Mouse (Mus musculus) heart, embryonic 11.5 days (tissue): Measurements from ENCODE around the gene Duoxa1. TPM values are rescaled to one million over a fixed set of nuclear protein-coding genes. Genes with fewer than 3 reads are reported as not detected.

Source experiments
- ATAC-seq: fragments of 200-750 bp; cut with Nextera tagmentation; replicated peaks from 2 replicates; pipeline ENCODE4 v1.8.0; 2017; ENCODE audit warnings: moderate library complexity; ENCODE audit not compliant: insufficient number of reproducible peaks, low FRiP score, low TSS enrichment
- H3K27ac ChIP-seq: fragments of 300-500 bp; sonication (generic); 2 replicates; pipeline ENCODE4 v1.5.1; 2014; ENCODE audit warnings: mild to moderate bottlenecking, low read depth, low read length
- H3K27me3 ChIP-seq: fragments of 300-500 bp; sonication (generic); 2 replicates; pipeline ENCODE4 v1.6.1; 2014; ENCODE audit warnings: mild to moderate bottlenecking, low read length, mixed read lengths; ENCODE audit not compliant: control insufficient read depth, insufficient read depth
- H3K36me3 ChIP-seq: fragments of 300-500 bp; sonication (generic); 2 replicates; pipeline ENCODE4 v1.6.1; 2014; ENCODE audit warnings: mild to moderate bottlenecking, low read length, moderate library complexity, mixed read lengths; ENCODE audit not compliant: control insufficient read depth, insufficient read depth
- H3K4me1 ChIP-seq: fragments of 300-500 bp; sonication (generic); 2 replicates; pipeline ENCODE4 v1.6.1; 2014; ENCODE audit warnings: low read length; ENCODE audit not compliant: control insufficient read depth, insufficient read depth
- H3K4me2 ChIP-seq: fragments of 300-500 bp; sonication (generic); 2 replicates; pipeline ENCODE4 v1.6.1; 2014; ENCODE audit warnings: mild to moderate bottlenecking, moderate library complexity
- H3K4me3 ChIP-seq: fragments of 300-500 bp; sonication (generic); 2 replicates; pipeline ENCODE4 v1.5.1; 2014; ENCODE audit warnings: low read depth, low read length
- H3K9ac ChIP-seq: fragments of 300-500 bp; sonication (generic); 2 replicates; pipeline ENCODE4 v1.6.1; 2014; ENCODE audit warnings: mild to moderate bottlenecking, low read depth, low read length, moderate library complexity
- H3K9me3 ChIP-seq: fragments of 300-500 bp; sonication (generic); replicated peaks from 2 replicates; pipeline ENCODE4 v1.6.1; 2016; ENCODE audit warnings: low read length; ENCODE audit not compliant: control insufficient read depth
- WGBS: fragments of 180-500 bp; shearing (Covaris S2); extraction: QIAGEN DNeasy Blood & Tissue Kit; methylation state at CpG from one replicate; pipeline ENCODE4 v1.1.7; 2014; ENCODE audit not compliant: insufficient replicate concordance; 5-methylcytosine and 5-hydroxymethylcytosine counted together
- polyA plus RNA-seq: library from polyadenylated mRNA; unstranded; fragments of >200 nt; fragmentation: Nextera tagmentation; extraction: Ambion mirVana; gene quantifications from 2 replicates; pipeline ENCODE4 v1.2.1, GENCODE M21; 2014

The Duoxa1 gene
- polyA plus RNA-seq, 1 experiment from 2014 or later, result not detected

DNA sequence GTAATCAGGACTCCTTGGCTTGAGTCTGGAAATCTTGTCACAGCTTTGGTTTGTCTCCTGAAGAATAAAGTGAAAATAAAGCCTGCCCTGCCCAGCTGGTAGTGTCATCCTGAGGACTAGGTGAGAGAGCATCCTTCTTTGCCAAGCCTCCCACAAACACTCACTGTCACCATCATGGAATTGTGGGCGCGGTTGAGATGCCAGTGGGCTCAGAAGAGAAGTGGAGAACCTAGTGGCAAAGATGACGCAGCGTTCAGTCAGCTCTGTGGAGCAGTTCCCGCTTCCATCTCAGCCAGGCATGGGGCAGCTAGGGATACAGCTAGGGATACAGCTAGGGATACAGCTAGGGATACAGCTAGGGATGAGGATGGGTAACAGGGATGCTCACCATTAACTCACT lies 57.5 kb downstream of the Duoxa1 start:
- no peaks in the 10 kb centered on the region for H3K9me3 ChIP-seq
- no peak overlapping the region for H3K27ac ChIP-seq
- no peaks in the 10 kb centered on the region for H3K4me1 ChIP-seq
- H3K36me3 ChIP-seq, result no peaks in the 10 kb centered on the region
- 87% methylated on average over 5 of the region's 5 CpGs for WGBS
- H3K9ac ChIP-seq, result no peak overlapping the region
- H3K27me3 ChIP-seq, result no peaks in the 10 kb centered on the region
- no peak overlapping the region for H3K4me3 ChIP-seq
- H3K4me2 ChIP-seq, result no peak overlapping the region
- no peak for ATAC-seq

Other genes starting within 250 kb of the Duoxa1 start
- 7.0 and 7.7 TPM in 2 replicates for gene Spg11, start 195.3 kb downstream of the Duoxa1 start, polyA plus RNA-seq
- gene B2m, start 166.0 kb downstream of the Duoxa1 start, polyA plus RNA-seq, result 224 and 240 TPM in 2 replicates
- 0.14 TPM in 1 of 2 replicates, not detected in the other for gene Trim69, start 153.0 kb downstream of the Duoxa1 start, polyA plus RNA-seq
- gene Patl2, start 127.5 kb downstream of the Duoxa1 start, polyA plus RNA-seq, result not detected in 2 replicates
- not detected in 2 replicates for gene Terb2, start 127.5 kb downstream of the Duoxa1 start, polyA plus RNA-seq
- 45.0 and 49.8 TPM in 2 replicates for gene Sord, start 79.0 kb downstream of the Duoxa1 start, polyA plus RNA-seq
- 0.04 TPM in 1 of 2 replicates, not detected in the other for gene Duox2, start 15.3 kb downstream of the Duoxa1 start, polyA plus RNA-seq
- not detected in 2 replicates for gene Duoxa2, start 14.8 kb downstream of the Duoxa1 start, polyA plus RNA-seq
- not detected in 2 replicates for gene Duox1, start 1.9 kb upstream of the Duoxa1 start, polyA plus RNA-seq
- gene Shf, start 55.4 kb upstream of the Duoxa1 start, polyA plus RNA-seq, result 3.7 and 3.8 TPM in 2 replicates
- 0.27 TPM in 2 replicates for gene Slc28a2, start 112.7 kb upstream of the Duoxa1 start, polyA plus RNA-seq
- gene Gm14085, start 171.2 kb upstream of the Duoxa1 start, polyA plus RNA-seq, result not detected in 2 replicates